Mouse (Mus musculus): ENCODE measurements at regions not wholly inside any gene's neighbourhood (a gene's known extent, or its start where the extent isn't known, plus 50 kb on each side); places are given as distances from the start of the nearest gene placed in this dataset.

DNA sequence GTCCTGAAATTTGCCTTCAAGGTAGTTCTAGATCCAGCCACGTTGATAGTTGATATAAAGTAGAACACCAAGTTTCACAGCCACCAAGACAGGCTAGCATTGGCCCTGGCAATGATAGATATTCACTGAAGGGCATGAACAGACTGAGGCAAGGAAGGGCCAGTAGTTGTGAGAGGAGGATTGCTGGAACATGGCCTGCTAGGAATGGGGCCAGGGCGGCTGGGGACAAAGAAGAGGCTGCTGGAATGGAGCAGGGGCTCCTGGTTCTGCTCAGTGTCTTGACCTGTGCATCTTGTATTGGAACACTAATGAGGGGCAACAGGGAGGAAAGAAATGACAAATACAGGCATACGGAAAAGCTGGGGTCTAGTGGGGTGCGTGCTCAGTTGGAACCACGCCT lies 123.0 kb downstream of the Tmem18 start:
- Histone ChIP-seq H3K27me3 (replicated peaks; ENCODE audit: control insufficient read depth, insufficient read depth, low read length) (no peaks in the 10 kb centered on the region), H3K4me1 (ENCODE audit: control insufficient read depth, insufficient read depth, low read length) (no peaks in the 10 kb centered on the region), H3K9ac (ENCODE audit: low read length) (no peak overlapping the region), H3K4me3 (ENCODE audit: low read depth, low read length) (no peak overlapping the region), H3K9me3 (replicated peaks; ENCODE audit: control insufficient read depth, low read length) (no peaks in the 10 kb centered on the region), H3K27ac (ENCODE audit: low read depth, low read length) (no peak overlapping the region), H3K36me3 (ENCODE audit: control insufficient read depth, insufficient read depth, low read length) (no peaks in the 10 kb centered on the region), H3K4me2 (ENCODE audit: low read length) (no peak overlapping the region)
- ATAC-seq (no peak), DNase-seq (ENCODE audit: low spot score) (no peak)
- 80% methylated on average over 5 of the region's 5 CpGs for WGBS

- H3K4me1 ChIP-seq (ENCODE audit: control insufficient read depth, insufficient read depth, low read length): no peaks in the 10 kb centered on the region
- no peaks in the 10 kb centered on the region for H3K27me3 ChIP-seq (replicated peaks; ENCODE audit: control insufficient read depth, insufficient read depth, low read length)
- 80% methylated on average over 2 of the region's 2 CpGs for WGBS
- H3K4me2 ChIP-seq (ENCODE audit: low read length): no peak overlapping the region
- no peak overlapping the region for H3K9ac ChIP-seq (ENCODE audit: low read length)
- no peak overlapping the region for H3K27ac ChIP-seq (ENCODE audit: low read depth, low read length)
- H3K9me3 ChIP-seq (replicated peaks; ENCODE audit: control insufficient read depth, low read length): no peaks in the 10 kb centered on the region
- H3K36me3 ChIP-seq (ENCODE audit: control insufficient read depth, insufficient read depth, low read length): no peaks in the 10 kb centered on the region
- DNase-seq (ENCODE audit: low spot score) (no peak), ATAC-seq (no peak)
- no peak overlapping the region for H3K4me3 ChIP-seq (ENCODE audit: low read depth, low read length)
Observed at GRCm38 (mm10) chr12:30708635-30709181, 124.5 kb downstream of the Tmem18 start.

GRCm38 (mm10) chr12:30710554-30710953 lies 126.3 kb downstream of the Tmem18 start:
- Histone ChIP-seq H3K27ac (ENCODE audit: low read depth, low read length) (no peak overlapping the region), H3K4me3 (ENCODE audit: low read depth, low read length) (no peak overlapping the region), H3K9me3 (replicated peaks; ENCODE audit: control insufficient read depth, low read length) (no peaks in the 10 kb centered on the region), H3K4me2 (ENCODE audit: low read length) (no peak overlapping the region), H3K27me3 (replicated peaks; ENCODE audit: control insufficient read depth, insufficient read depth, low read length) (no peaks in the 10 kb centered on the region), H3K4me1 (ENCODE audit: control insufficient read depth, insufficient read depth, low read length) (no peaks in the 10 kb centered on the region), H3K36me3 (ENCODE audit: control insufficient read depth, insufficient read depth, low read length) (no peaks in the 10 kb centered on the region), H3K9ac (ENCODE audit: low read length) (no peak overlapping the region)
- DNase-seq (ENCODE audit: low spot score) (no peak), ATAC-seq (no peak)
- WGBS: 83% methylated on average over 4 of the region's 4 CpGs

DNA sequence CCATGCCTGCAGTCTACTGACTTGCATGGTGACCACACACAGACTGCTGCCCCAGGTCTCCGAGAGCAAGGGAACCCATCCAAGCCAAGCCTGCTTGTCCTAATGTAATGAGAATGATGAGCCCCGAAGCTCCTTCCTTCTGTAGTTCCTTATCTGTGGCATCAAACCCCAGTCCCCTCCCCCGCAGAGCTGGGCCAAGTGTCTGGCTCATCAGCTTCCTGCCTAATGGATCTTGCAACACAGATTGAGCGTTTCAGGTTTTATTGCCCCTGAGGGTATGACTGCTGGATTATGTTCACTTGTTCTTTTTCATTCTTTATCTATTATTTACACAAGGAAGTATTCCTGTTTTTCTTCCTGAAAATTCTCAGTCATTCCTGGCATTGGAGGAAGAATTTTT lies 142.5 kb downstream of the Tmem18 start:
- DNase-seq (ENCODE audit: low spot score) (no peak), ATAC-seq (no peak)
- 89% methylated on average over 4 of the region's 4 CpGs for WGBS
- Histone ChIP-seq H3K9ac (ENCODE audit: low read length) (no peak overlapping the region), H3K9me3 (replicated peaks; ENCODE audit: control insufficient read depth, low read length) (no peaks in the 10 kb centered on the region), H3K36me3 (ENCODE audit: control insufficient read depth, insufficient read depth, low read length) (no peaks in the 10 kb centered on the region), H3K27ac (ENCODE audit: low read depth, low read length) (no peak overlapping the region), H3K4me1 (ENCODE audit: control insufficient read depth, insufficient read depth, low read length) (no peaks in the 10 kb centered on the region), H3K27me3 (replicated peaks; ENCODE audit: control insufficient read depth, insufficient read depth, low read length) (no peaks in the 10 kb centered on the region), H3K4me3 (ENCODE audit: low read depth, low read length) (no peak overlapping the region), H3K4me2 (ENCODE audit: low read length) (no peak overlapping the region)

DNA sequence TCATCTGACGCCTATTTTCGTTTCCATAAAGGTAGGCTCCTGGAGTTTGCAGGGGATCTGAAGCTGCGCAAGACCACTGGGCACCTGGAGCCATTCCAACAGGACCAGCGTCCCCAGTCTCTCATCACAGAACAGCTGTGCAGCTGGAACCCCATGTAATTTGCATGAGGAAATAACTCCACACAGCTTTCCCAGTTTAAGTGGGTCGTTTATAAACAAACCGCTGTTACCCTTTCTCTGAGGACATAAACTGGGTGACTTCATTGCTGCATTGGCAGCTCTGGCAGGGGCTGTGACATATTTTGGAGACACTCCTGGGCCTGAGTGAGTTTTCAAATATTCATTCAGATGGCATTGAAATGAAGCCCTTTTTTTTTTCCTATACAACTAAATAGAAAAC lies 145.2 kb downstream of the Tmem18 start:
- DNase-seq (ENCODE audit: low spot score) (peak; percentile 7), ATAC-seq (no peak)
- H3K27ac ChIP-seq (ENCODE audit: low read depth, low read length): no peak overlapping the region
- no peaks in the 10 kb centered on the region for H3K9me3 ChIP-seq (replicated peaks; ENCODE audit: control insufficient read depth, low read length)
- no peaks in the 10 kb centered on the region for H3K27me3 ChIP-seq (replicated peaks; ENCODE audit: control insufficient read depth, insufficient read depth, low read length)
- H3K4me1 ChIP-seq (ENCODE audit: control insufficient read depth, insufficient read depth, low read length): no peaks in the 10 kb centered on the region
- H3K4me2 ChIP-seq (ENCODE audit: low read length): no peak overlapping the region
- 80% methylated on average over 6 of the region's 6 CpGs for WGBS
- no peak overlapping the region for H3K4me3 ChIP-seq (ENCODE audit: low read depth, low read length)
- H3K36me3 ChIP-seq (ENCODE audit: control insufficient read depth, insufficient read depth, low read length): no peaks in the 10 kb centered on the region
- H3K9ac ChIP-seq (ENCODE audit: low read length): no peak overlapping the region

- ATAC-seq (no peak), DNase-seq (ENCODE audit: low spot score) (no peak)
- no peak overlapping the region for H3K27ac ChIP-seq (ENCODE audit: low read depth, low read length)
- no peak overlapping the region for H3K4me3 ChIP-seq (ENCODE audit: low read depth, low read length)
- no peaks in the 10 kb centered on the region for H3K9me3 ChIP-seq (replicated peaks; ENCODE audit: control insufficient read depth, low read length)
- no peak overlapping the region for H3K4me2 ChIP-seq (ENCODE audit: low read length)
- no peaks in the 10 kb centered on the region for H3K36me3 ChIP-seq (ENCODE audit: control insufficient read depth, insufficient read depth, low read length)
- no peaks in the 10 kb centered on the region for H3K27me3 ChIP-seq (replicated peaks; ENCODE audit: control insufficient read depth, insufficient read depth, low read length)
- H3K9ac ChIP-seq (ENCODE audit: low read length): no peak overlapping the region
- no peaks in the 10 kb centered on the region for H3K4me1 ChIP-seq (ENCODE audit: control insufficient read depth, insufficient read depth, low read length)
Observed at GRCm38 (mm10) chr12:30767621-30768020, 116.5 kb upstream of the Alkal2 start.

- Histone ChIP-seq H3K36me3 (ENCODE audit: control insufficient read depth, insufficient read depth, low read length) (no peaks in the 10 kb centered on the region), H3K9me3 (replicated peaks; ENCODE audit: control insufficient read depth, low read length) (no peaks in the 10 kb centered on the region), H3K9ac (ENCODE audit: low read length) (no peak overlapping the region), H3K4me3 (ENCODE audit: low read depth, low read length) (no peak overlapping the region), H3K4me1 (ENCODE audit: control insufficient read depth, insufficient read depth, low read length) (no peaks in the 10 kb centered on the region), H3K27me3 (replicated peaks; ENCODE audit: control insufficient read depth, insufficient read depth, low read length) (no peaks in the 10 kb centered on the region), H3K27ac (ENCODE audit: low read depth, low read length) (no peak overlapping the region), H3K4me2 (ENCODE audit: low read length) (no peak overlapping the region)
- ATAC-seq: no peak
- 86% methylated on average over 2 of the region's 2 CpGs for WGBS
- DNase-seq (ENCODE audit: low spot score): no peak
Observed at GRCm38 (mm10) chr12:30793371-30793770, 90.8 kb upstream of the Alkal2 start.

- no peak for DNase-seq (ENCODE audit: low spot score)
- 87% methylated on average over 2 of the region's 2 CpGs for WGBS
- Histone ChIP-seq H3K9me3 (replicated peaks; ENCODE audit: control insufficient read depth, low read length) (no peaks in the 10 kb centered on the region), H3K36me3 (ENCODE audit: control insufficient read depth, insufficient read depth, low read length) (no peaks in the 10 kb centered on the region), H3K9ac (ENCODE audit: low read length) (no peak overlapping the region), H3K27ac (ENCODE audit: low read depth, low read length) (no peak overlapping the region), H3K4me1 (ENCODE audit: control insufficient read depth, insufficient read depth, low read length) (no peaks in the 10 kb centered on the region), H3K4me3 (ENCODE audit: low read depth, low read length) (no peak overlapping the region), H3K27me3 (replicated peaks; ENCODE audit: control insufficient read depth, insufficient read depth, low read length) (no peaks in the 10 kb centered on the region), H3K4me2 (ENCODE audit: low read length) (no peak overlapping the region)
- no peak for ATAC-seq
Observed at GRCm38 (mm10) chr12:30816096-30816495, 68.0 kb upstream of the Alkal2 start.

DNA sequence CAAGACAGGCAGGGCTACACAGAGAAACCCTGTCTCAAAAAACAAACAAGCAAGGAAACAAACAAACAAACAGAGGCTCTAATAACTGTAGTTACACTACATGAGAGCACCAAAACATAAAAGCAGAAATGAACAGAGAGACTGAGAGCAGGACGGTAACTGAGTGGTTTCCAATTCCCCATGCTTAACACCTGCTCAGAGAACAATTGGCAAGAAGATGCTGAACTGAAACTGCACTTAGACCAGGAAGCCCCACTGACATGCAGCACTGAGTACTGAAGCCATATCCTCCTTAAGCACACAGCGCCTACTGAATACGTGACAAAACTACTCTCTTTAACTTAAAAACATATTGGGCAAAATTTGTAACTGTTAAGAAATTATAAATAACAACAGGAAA lies 52.7 kb upstream of the Alkal2 start:
- Histone ChIP-seq H3K4me2 (ENCODE audit: low read length) (no peak overlapping the region), H3K9ac (ENCODE audit: low read length) (no peak overlapping the region), H3K9me3 (replicated peaks; ENCODE audit: control insufficient read depth, low read length) (no peaks in the 10 kb centered on the region), H3K36me3 (ENCODE audit: control insufficient read depth, insufficient read depth, low read length) (no peaks in the 10 kb centered on the region), H3K4me1 (ENCODE audit: control insufficient read depth, insufficient read depth, low read length) (no peaks in the 10 kb centered on the region), H3K4me3 (ENCODE audit: low read depth, low read length) (no peak overlapping the region), H3K27ac (ENCODE audit: low read depth, low read length) (no peak overlapping the region), H3K27me3 (replicated peaks; ENCODE audit: control insufficient read depth, insufficient read depth, low read length) (no peaks in the 10 kb centered on the region)
- ATAC-seq (no peak), DNase-seq (ENCODE audit: low spot score) (no peak)
- WGBS: 89% methylated on average over 3 of the region's 3 CpGs
